Mouse (Mus musculus) midbrain, embryonic 16.5 days (tissue): ENCODE measurements around the gene Lypd8. TPM values are rescaled to one million over a fixed set of nuclear protein-coding genes. Genes with fewer than 3 reads are reported as not detected.

Experiments
- ATAC-seq: fragments of 200-750 bp; cut with Nextera tagmentation; 2 replicates; pipeline ENCODE4 v1.8.0; 2017; ENCODE audit warnings: moderate TSS enrichment
- H3K27ac ChIP-seq: fragments of 300-500 bp; sonication (generic); 2 replicates; pipeline ENCODE4 v1.5.1; 2014; ENCODE audit warnings: mild to moderate bottlenecking, low read length, mixed read lengths
- H3K27me3 ChIP-seq: fragments of 300-500 bp; sonication (generic); 2 replicates; pipeline ENCODE4 v1.6.1; 2014; ENCODE audit warnings: low read depth, low read length, mixed read lengths; ENCODE audit not compliant: control insufficient read depth, insufficient read depth
- H3K36me3 ChIP-seq: fragments of 300-500 bp; sonication (generic); 2 replicates; pipeline ENCODE4 v1.6.1; 2014; ENCODE audit warnings: mild to moderate bottlenecking, low read length, moderate library complexity, mixed read lengths; ENCODE audit not compliant: control insufficient read depth, insufficient read depth
- H3K4me1 ChIP-seq: fragments of 300-500 bp; sonication (generic); 2 replicates; pipeline ENCODE4 v1.6.1; 2014; ENCODE audit warnings: mild to moderate bottlenecking, low read length, mixed read lengths; ENCODE audit not compliant: control insufficient read depth, insufficient read depth
- H3K4me2 ChIP-seq: fragments of 300-500 bp; sonication (generic); 2 replicates; pipeline ENCODE4 v1.6.1; 2014; ENCODE audit warnings: mild to moderate bottlenecking, low read length, mixed read lengths
- H3K4me3 ChIP-seq: fragments of 300-500 bp; sonication (generic); 2 replicates; pipeline ENCODE4 v1.5.1; 2014; ENCODE audit warnings: low read depth, mild to moderate bottlenecking, low read length, moderate library complexity, mixed read lengths
- H3K9ac ChIP-seq: fragments of 300-500 bp; sonication (generic); 2 replicates; pipeline ENCODE4 v1.6.1; 2014; ENCODE audit warnings: low read depth, low read length, mixed read lengths
- H3K9me3 ChIP-seq: fragments of 300-500 bp; sonication (generic); replicated peaks from 2 replicates; pipeline ENCODE4 v1.6.1; 2014; ENCODE audit warnings: mild to moderate bottlenecking, low read length, mixed read lengths; ENCODE audit not compliant: control insufficient read depth, poor library complexity, severe bottlenecking
- WGBS: fragments of 180-500 bp; shearing (Covaris S2); extraction: QIAGEN DNeasy Blood & Tissue Kit; methylation state at CpG from one replicate; pipeline ENCODE4 v1.1.7; 2014; 5-methylcytosine and 5-hydroxymethylcytosine counted together
- polyA plus RNA-seq: library from polyadenylated mRNA; unstranded; fragments of >200 nt; fragmentation: Nextera tagmentation; extraction: Ambion mirVana; gene quantifications from 2 replicates; pipeline ENCODE4 v1.2.1, GENCODE M21; 2015

The Lypd8 gene
- polyA plus RNA-seq, 1 experiment from 2014 or later: not detected

- no peaks in the 10 kb centered on the region for H3K9me3 ChIP-seq
- H3K27me3 ChIP-seq: no peaks in the 10 kb centered on the region
- WGBS: 84% methylated on average over 3 of the region's 3 CpGs
These were observed 53.4 kb downstream of the Lypd8 start, which contains the start of gene Gm12253 for GRCm38 (mm10) chr11:58432259-58432658. Gene Gm12253 (plus strand): TSS chr11:58432559.

DNA sequence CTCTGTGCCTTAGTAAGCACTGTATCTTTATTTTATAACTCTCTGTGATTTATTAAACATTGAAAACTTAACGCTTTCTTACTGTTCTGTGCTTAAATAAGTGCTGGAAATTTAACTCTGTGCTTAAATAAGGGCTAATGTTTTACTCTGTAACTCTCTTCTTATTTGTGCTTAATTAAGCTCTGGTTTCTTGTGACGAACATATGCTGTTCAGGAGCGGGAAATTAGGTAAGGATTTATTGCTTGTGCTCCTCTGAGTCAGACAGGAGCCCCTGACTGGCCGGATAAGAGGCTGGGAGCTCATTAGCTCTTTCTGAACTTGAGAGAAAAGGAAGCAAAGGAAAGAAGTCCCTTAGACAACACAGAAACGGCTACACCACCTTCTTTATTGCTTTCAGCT, 59.0 kb downstream of the Lypd8 start:
- H3K27me3 ChIP-seq: no peaks in the 10 kb centered on the region
- no peak for ATAC-seq
- H3K4me3 ChIP-seq: no peak overlapping the region
- 65% methylated on average over 5 of the region's 5 CpGs for WGBS
- H3K9ac ChIP-seq: no peak overlapping the region
- H3K36me3 ChIP-seq: no peaks in the 10 kb centered on the region
- no peaks in the 10 kb centered on the region for H3K9me3 ChIP-seq
- no peaks in the 10 kb centered on the region for H3K4me1 ChIP-seq
- no peak overlapping the region for H3K27ac ChIP-seq
- H3K4me2 ChIP-seq: no peak overlapping the region

More at GRCm38 (mm10) chr11:58432259-58432658, 53.4 kb downstream of the Lypd8 start, which contains the start of gene Gm12253:
- no peak within 1 kb of the TSS for H3K27ac ChIP-seq
- no peaks in the 10 kb centered on the region for H3K4me1 ChIP-seq
- H3K4me3 ChIP-seq: no peak within 1 kb of the TSS
- no peak within 1 kb of the TSS for H3K4me2 ChIP-seq
- no peak within 1 kb of the TSS for H3K9ac ChIP-seq
- ATAC-seq: no peak
- no peaks in the 10 kb centered on the region for H3K36me3 ChIP-seq

Other genes with a start within 250 kb of the Lypd8 start
- 12.7 and 13.9 TPM in 2 replicates for gene Gemin5, start 210.5 kb upstream of the Lypd8 start, polyA plus RNA-seq
- gene Mrpl22, start 207.4 kb upstream of the Lypd8 start, polyA plus RNA-seq: 88.5 and 93.4 TPM in 2 replicates
- 1.2 and 1.6 TPM in 2 replicates for gene Igtp, start 179.5 kb upstream of the Lypd8 start, polyA plus RNA-seq
- gene Irgm2, start 179.4 kb upstream of the Lypd8 start, polyA plus RNA-seq: 1.0 and 1.1 TPM in 2 replicates
- not detected in 2 replicates for gene 4930438A08Rik, start 104.2 kb upstream of the Lypd8 start, polyA plus RNA-seq
- 32.2 and 32.4 TPM in 2 replicates for gene Zfp692, start 72.0 kb upstream of the Lypd8 start, polyA plus RNA-seq
- gene Zfp672, start 48.7 kb upstream of the Lypd8 start, polyA plus RNA-seq: 37.1 and 40.2 TPM in 2 replicates
- gene Sh3bp5l, start 48.3 kb upstream of the Lypd8 start, polyA plus RNA-seq: 52.4 and 53.2 TPM in 2 replicates
- not detected in 2 replicates for gene 1810065E05Rik, start 42.1 kb downstream of the Lypd8 start, polyA plus RNA-seq
- not detected in 2 replicates for gene Gm12253, start 53.5 kb downstream of the Lypd8 start, polyA plus RNA-seq
- not detected in 2 replicates for gene Lypd9, start 73.9 kb downstream of the Lypd8 start, polyA plus RNA-seq
- gene Olfr30, start 83.2 kb downstream of the Lypd8 start, polyA plus RNA-seq: not detected in 2 replicates
- gene Olfr332, start 113.5 kb downstream of the Lypd8 start, polyA plus RNA-seq: not detected in 2 replicates
- not detected in 2 replicates for gene Olfr331, start 123.5 kb downstream of the Lypd8 start, polyA plus RNA-seq
- not detected in 2 replicates for gene Olfr330, start 155.8 kb downstream of the Lypd8 start, polyA plus RNA-seq
- not detected in 2 replicates for gene Olfr329-ps, start 167.4 kb downstream of the Lypd8 start, polyA plus RNA-seq
- 0.07 TPM in 1 of 2 replicates, not detected in the other for gene Olfr328, start 176.6 kb downstream of the Lypd8 start, polyA plus RNA-seq
- gene Olfr224, start 191.5 kb downstream of the Lypd8 start, polyA plus RNA-seq: not detected in 2 replicates
- not detected in 2 replicates for gene Olfr325, start 198.7 kb downstream of the Lypd8 start, polyA plus RNA-seq
- 0.05 and 0.10 TPM in 2 replicates for gene Olfr324, start 216.1 kb downstream of the Lypd8 start, polyA plus RNA-seq
- not detected in 2 replicates for gene 2210407C18Rik, start 237.0 kb downstream of the Lypd8 start, polyA plus RNA-seq